Mouse (Mus musculus): Measurements from ENCODE around the gene Hdac9.

- no peak for TF ChIP-seq CTCF (IDR thresholded peaks at IDR 0.05; ENCODE audit: low read depth)
- no peak for TF ChIP-seq EP300 (IDR thresholded peaks at IDR 0.05; ENCODE audit: low read depth)
Observed at GRCm38 (mm10) chr12:34648753-34649152, 268.1 kb downstream of the Hdac9 start.
